In genomic region chr7:145289302-145289701, GRCm38 (mm10) we compare ENCODE assay signal across 9 mouse cellular contexts. TPM values are rescaled to one million over a fixed set of nuclear protein-coding genes. Genes with fewer than 3 reads are reported as not detected.
DNase-seq lines count a peak whose midpoint lies in the region; ATAC-seq and TF ChIP-seq lines count a peak whose summit lies in the region.
"Had no signal": no experiment of that assay in that cellular context is flagged by ENCODE, and none has a peak within 500 bp of the region (broad histone marks: within the 10 kb centered on the region; RNA-seq: fewer than 3 reads in every experiment).

No protein-coding gene starts in this region.

- H3K4me2 ChIP-seq in heart, embryonic 11.5 days, result no peak overlapping the region
- no peak overlapping the region for H3K4me2 ChIP-seq in neural tube, embryonic 15.5 days

- H3K27ac ChIP-seq in heart, embryonic 11.5 days (ENCODE audit: low read depth, low read length), result no peak overlapping the region
- no peak overlapping the region for H3K27ac ChIP-seq in small intestine, adult 2 months (ENCODE audit: insufficient read depth, low read depth, low read length)
- H3K27ac ChIP-seq in neural tube, embryonic 15.5 days (replicated peaks), result no peak overlapping the region

- no peaks in the 10 kb centered on the region for H3K9me3 ChIP-seq in heart, embryonic 11.5 days (replicated peaks; ENCODE audit: control insufficient read depth, low read length)
- H3K9me3 ChIP-seq in neural tube, embryonic 15.5 days (replicated peaks), result no peaks in the 10 kb centered on the region

- TF ChIP-seq POLR2A in small intestine, adult 2 months (IDR thresholded peaks at IDR 0.05; ENCODE audit: low read depth, low read length), result no peak

- no peak overlapping the region for H3K4me3 ChIP-seq in heart, embryonic 11.5 days (ENCODE audit: low read depth, low read length)
- H3K4me3 ChIP-seq in small intestine, adult 2 months (ENCODE audit: low read depth, low read length), result no peak overlapping the region
- H3K4me3 ChIP-seq in neural tube, embryonic 15.5 days (replicated peaks), result no peak overlapping the region

- H3K36me3 ChIP-seq in heart, embryonic 11.5 days (ENCODE audit: control insufficient read depth, insufficient read depth, low read length), result no peaks in the 10 kb centered on the region
- H3K36me3 ChIP-seq in small intestine, adult 2 months (ENCODE audit: control insufficient read depth, insufficient read depth, low read length), result no peaks in the 10 kb centered on the region
- no peaks in the 10 kb centered on the region for H3K36me3 ChIP-seq in neural tube, embryonic 15.5 days

- no peaks in the 10 kb centered on the region for H3K27me3 ChIP-seq in heart, embryonic 11.5 days (ENCODE audit: control insufficient read depth, insufficient read depth, low read length)
- H3K27me3 ChIP-seq in small intestine, adult 2 months (ENCODE audit: control insufficient read depth, insufficient read depth, low read length), result no peaks in the 10 kb centered on the region
- H3K27me3 ChIP-seq in neural tube, embryonic 15.5 days (replicated peaks), result no peaks in the 10 kb centered on the region

- no peaks in the 10 kb centered on the region; the same call in 1 of the 2 replicates for H3K4me1 ChIP-seq in heart, embryonic 11.5 days (ENCODE audit: control insufficient read depth, insufficient read depth, low read length)
- H3K4me1 ChIP-seq in small intestine, adult 2 months (ENCODE audit: control insufficient read depth, insufficient read depth, insufficient read length, low read length), result peaks cover 8% of the 10 kb centered on the region
- peaks cover under 1% of the 10 kb centered on the region; the same call in 1 of the 2 replicates for H3K4me1 ChIP-seq in neural tube, embryonic 15.5 days

- peak; percentile 31; the same call in 1 of the 2 replicates for TF ChIP-seq CTCF in small intestine, adult 2 months (IDR thresholded peaks at IDR 0.05; ENCODE audit: extremely low read depth, insufficient read length, insufficient replicate concordance, low read depth, low read length)

- no peak for ATAC-seq in heart, embryonic 11.5 days (replicated peaks; ENCODE audit: insufficient number of reproducible peaks, low FRiP score, low TSS enrichment)
- no peak for ATAC-seq in neural tube, embryonic 15.5 days (ENCODE audit: low FRiP score)

- DNase-seq in heart, postnatal 4 days, result peak; percentile 28
- peak; percentile 47 for DNase-seq in 416B (ENCODE audit: low read depth)
- peak; percentile 86 for DNase-seq in brain, adult 2 months (ENCODE audit: low read depth, low spot score)
- DNase-seq in forelimb bud, embryonic 11.5 days (ENCODE audit: low read depth, low spot score), result peak; percentile 45
- DNase-seq in frontal cortex, postnatal 10 days (ENCODE audit: low spot score in 2 of 2), result no peak

- H3K9ac ChIP-seq in heart, embryonic 11.5 days (ENCODE audit: low read depth, low read length), result no peak overlapping the region
- H3K9ac ChIP-seq in neural tube, embryonic 15.5 days (replicated peaks), result no peak overlapping the region

- 24% methylated on average over 5 of the region's 5 CpGs for WGBS in heart, embryonic 11.5 days (ENCODE audit: insufficient replicate concordance)
- WGBS in small intestine, adult 2 months, result 45% methylated on average over 5 of the region's 5 CpGs
- WGBS in neural tube, embryonic 15.5 days, result 22% methylated on average over 5 of the region's 5 CpGs

RNA-seq across cellular contexts. Expression of gene Tpcn2, which starts 5.5 kb away (rescaled TPM):
- 1 to 10 TPM; 7.0 to 9.8 TPM for total RNA-seq in heart, postnatal 4 days (2021)
- 2.1 and 3.1 TPM in 2 replicates for polyA plus RNA-seq in heart, embryonic 11.5 days (2014; fragmentation: Nextera tagmentation; extraction: Ambion mirVana)
- 8.5 and 10.8 TPM in 2 replicates for polyA plus RNA-seq in small intestine, adult 2 months (2012; rRNA removed)
- polyA plus RNA-seq in neural tube, embryonic 15.5 days (2015; fragmentation: Nextera tagmentation; extraction: Ambion mirVana), result 3.2 and 4.8 TPM in 2 replicates

RNA-seq across cellular contexts. Expression of gene Mrgprf, which starts 11.3 kb away (rescaled TPM):
- 1 to 10 TPM; 4.2 to 4.9 TPM for total RNA-seq in heart, postnatal 4 days (2021)
- 0.11 and 0.17 TPM in 2 replicates for polyA plus RNA-seq in heart, embryonic 11.5 days (2014; fragmentation: Nextera tagmentation; extraction: Ambion mirVana)
- polyA plus RNA-seq in small intestine, adult 2 months (2012; rRNA removed), result 12.0 and 17.6 TPM in 2 replicates
- 1.7 and 2.2 TPM in 2 replicates for polyA plus RNA-seq in neural tube, embryonic 15.5 days (2015; fragmentation: Nextera tagmentation; extraction: Ambion mirVana)

RNA-seq across cellular contexts. Expression of gene Mrgprd, which starts 25.3 kb away (rescaled TPM):
- total RNA-seq in heart, postnatal 4 days (2021), result not detected
- not detected in 2 replicates for polyA plus RNA-seq in heart, embryonic 11.5 days (2014; fragmentation: Nextera tagmentation; extraction: Ambion mirVana)
- polyA plus RNA-seq in small intestine, adult 2 months (2012; rRNA removed), result not detected in 2 replicates
- 0.44 and 0.61 TPM in 2 replicates for polyA plus RNA-seq in neural tube, embryonic 15.5 days (2015; fragmentation: Nextera tagmentation; extraction: Ambion mirVana)
- total RNA-seq: layer of hippocampus, postnatal 25 days had no signal

Comparison
In these comparisons a context has a peak if more than half of its experiments do, and no peak if none do; other contexts are left out.
1. DNase-seq: peak in heart, postnatal 4 days (single experiment), 416B (single experiment), brain, adult 2 months (single experiment) and forelimb bud, embryonic 11.5 days (single experiment); none in frontal cortex, postnatal 10 days (0 of 2).